Mouse (Mus musculus): ENCODE data around the gene Ism2. TPM values are rescaled to one million over a fixed set of nuclear protein-coding genes. Genes with fewer than 3 reads are reported as not detected.

The Ism2 gene
- polyA plus RNA-seq, 1 experiment from 2014 or later: 1.0 TPM

DNA sequence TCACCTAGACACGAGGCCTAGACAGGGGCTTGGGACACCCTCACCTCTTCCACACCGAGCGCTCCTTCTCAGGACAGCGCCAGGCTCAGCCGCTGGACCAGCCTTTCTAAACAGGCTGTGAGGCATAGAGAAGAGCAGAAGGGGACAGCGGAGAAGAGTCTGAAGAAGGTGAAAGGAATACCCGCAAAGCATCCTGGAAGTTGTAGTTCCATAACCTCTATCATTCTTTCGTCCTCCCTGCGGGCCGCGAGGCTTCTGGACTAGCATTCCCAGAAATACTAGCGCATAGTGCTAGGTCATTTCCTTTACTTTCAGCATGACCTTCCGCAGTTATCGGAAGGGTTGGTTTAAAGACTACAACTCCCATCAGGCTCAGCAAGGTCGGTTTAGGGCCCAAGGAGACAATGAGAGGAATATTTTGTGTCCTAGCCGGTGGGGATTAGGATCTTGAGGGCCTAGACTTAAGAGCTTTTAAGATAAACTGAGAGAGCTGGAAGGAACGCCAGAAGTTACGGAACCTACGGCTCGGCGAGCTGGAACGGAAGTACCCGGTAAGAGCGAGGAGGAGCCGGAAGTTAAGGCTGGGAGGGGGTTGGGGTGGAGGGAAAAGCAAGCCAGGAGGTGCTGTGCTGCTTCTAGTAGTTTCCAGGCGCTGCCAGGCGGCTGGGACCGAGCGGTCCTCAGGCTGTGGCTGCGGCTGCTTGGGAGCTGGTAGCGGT is 33.2 kb downstream of the Ism2 start, which contains the start of the genes Vipas39 and Ahsa1:
Vipas39 (minus strand) TSS at position 149 of the 719 bp plus-strand sequence.
Ahsa1 (plus strand) TSS at position 372 of the 719 bp plus-strand sequence.
- Histone ChIP-seq H3K36me3 (peaks cover 43% of the 10 kb centered on the region), H3K9me3 (no peaks in the 10 kb centered on the region), H3K4me2 (replicated peaks) (peak within 1 kb of the TSS; percentile 95), H3K27ac (replicated peaks) (peak within 1 kb of the TSS; percentile 86), H3K4me3 (peak within 1 kb of the TSS; percentile 57), H3K27me3 (no peaks in the 10 kb centered on the region), H3K9ac (replicated peaks) (peak within 1 kb of the TSS; percentile 89), H3K4me1 (peaks cover 22% of the 10 kb centered on the region)
- peak; percentile 96 for ATAC-seq (ENCODE audit: low FRiP score, low read depth)
- WGBS: under 1% methylated on average over 31 of the region's 31 CpGs

DNA sequence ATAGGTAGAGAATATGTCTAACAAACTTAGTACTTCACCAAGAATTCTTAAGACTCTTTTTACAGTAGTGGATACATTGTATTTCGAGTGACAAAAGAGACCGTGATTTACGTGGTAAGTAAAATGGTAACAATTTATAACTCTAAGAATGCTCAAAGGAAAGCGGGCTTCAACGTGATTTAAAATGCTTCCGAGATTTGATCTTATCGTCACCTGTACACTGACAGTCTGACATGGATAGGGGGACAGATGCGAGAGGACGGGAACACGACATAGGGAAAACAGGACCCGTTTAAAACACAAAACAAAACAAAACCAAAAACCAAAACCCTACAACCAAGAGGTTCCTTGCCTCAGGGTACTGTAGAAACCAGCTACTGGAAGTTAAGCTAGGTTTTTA is 34.1 kb downstream of the Ism2 start:
- H3K36me3 ChIP-seq: peaks cover 42% of the 10 kb centered on the region
- no peaks in the 10 kb centered on the region for H3K27me3 ChIP-seq
- H3K27ac ChIP-seq (replicated peaks): peak overlapping the region; percentile 69
- peaks cover 22% of the 10 kb centered on the region for H3K4me1 ChIP-seq
- H3K9me3 ChIP-seq: no peaks in the 10 kb centered on the region
- peak overlapping the region; percentile 57 for H3K4me3 ChIP-seq
- WGBS: 29% methylated on average over 11 of the region's 11 CpGs
- no peak for ATAC-seq (ENCODE audit: low FRiP score, low read depth)
- peak overlapping the region; percentile 74 for H3K4me2 ChIP-seq (replicated peaks)
- peak overlapping the region; percentile 85 for H3K9ac ChIP-seq (replicated peaks)

DNA sequence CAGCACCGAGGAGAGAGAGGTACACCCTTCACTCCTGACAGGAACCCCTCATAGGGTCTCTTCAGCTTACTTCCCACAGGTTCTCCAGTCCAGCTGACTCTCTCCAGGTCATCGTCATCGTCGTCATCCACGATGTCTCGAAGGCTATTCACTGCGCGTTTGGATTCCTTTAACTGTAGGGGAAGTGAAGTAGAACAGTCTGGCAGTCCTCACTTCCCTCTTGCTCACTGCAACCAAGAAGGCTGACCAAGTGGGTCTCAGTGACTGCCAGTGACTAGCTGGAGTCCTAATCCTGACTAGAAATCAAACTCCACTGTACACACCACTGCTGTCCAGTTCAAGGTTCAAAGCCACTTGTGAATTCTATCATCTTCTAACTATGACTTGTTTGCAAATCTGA is 38.9 kb downstream of the Ism2 start:
- H3K36me3 ChIP-seq: peaks cover 71% of the 10 kb centered on the region
- H3K9me3 ChIP-seq: no peaks in the 10 kb centered on the region
- H3K4me2 ChIP-seq (replicated peaks): no peak overlapping the region
- H3K27me3 ChIP-seq: no peaks in the 10 kb centered on the region
- no peak for ATAC-seq (ENCODE audit: low FRiP score, low read depth)
- peaks cover 6% of the 10 kb centered on the region for H3K4me1 ChIP-seq
- 97% methylated on average over 8 of the region's 8 CpGs for WGBS
- no peak overlapping the region for H3K4me3 ChIP-seq
- no peak overlapping the region for H3K27ac ChIP-seq (replicated peaks)
- H3K9ac ChIP-seq (replicated peaks): no peak overlapping the region

DNA sequence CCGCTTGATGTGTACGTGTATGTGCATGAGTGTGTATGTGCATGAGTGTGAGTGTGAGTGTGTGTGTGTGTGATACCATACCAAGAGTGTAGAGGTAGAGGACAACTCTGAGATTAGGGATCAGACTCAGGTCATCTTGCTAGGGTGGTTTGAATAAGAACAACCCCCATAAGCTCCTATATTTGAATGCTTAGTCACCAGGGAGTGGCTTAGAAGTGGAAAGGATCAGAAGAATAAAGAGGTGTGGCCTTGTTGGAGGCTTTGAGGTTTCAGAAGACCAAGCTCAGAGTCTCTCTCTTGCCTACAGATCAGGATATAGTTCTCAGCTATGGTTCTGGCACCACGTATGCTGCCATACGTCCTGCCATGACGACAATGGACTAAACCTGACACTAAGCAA is 42.9 kb downstream of the Ism2 start:
- H3K27ac ChIP-seq (replicated peaks): no peak overlapping the region
- 97% methylated on average over 5 of the region's 5 CpGs for WGBS
- H3K9me3 ChIP-seq: no peaks in the 10 kb centered on the region
- no peak overlapping the region for H3K9ac ChIP-seq (replicated peaks)
- no peaks in the 10 kb centered on the region for H3K4me1 ChIP-seq
- no peak for ATAC-seq (ENCODE audit: low FRiP score, low read depth)
- no peaks in the 10 kb centered on the region for H3K27me3 ChIP-seq
- H3K36me3 ChIP-seq: peaks cover 91% of the 10 kb centered on the region
- H3K4me2 ChIP-seq (replicated peaks): no peak overlapping the region
- no peak overlapping the region for H3K4me3 ChIP-seq

DNA sequence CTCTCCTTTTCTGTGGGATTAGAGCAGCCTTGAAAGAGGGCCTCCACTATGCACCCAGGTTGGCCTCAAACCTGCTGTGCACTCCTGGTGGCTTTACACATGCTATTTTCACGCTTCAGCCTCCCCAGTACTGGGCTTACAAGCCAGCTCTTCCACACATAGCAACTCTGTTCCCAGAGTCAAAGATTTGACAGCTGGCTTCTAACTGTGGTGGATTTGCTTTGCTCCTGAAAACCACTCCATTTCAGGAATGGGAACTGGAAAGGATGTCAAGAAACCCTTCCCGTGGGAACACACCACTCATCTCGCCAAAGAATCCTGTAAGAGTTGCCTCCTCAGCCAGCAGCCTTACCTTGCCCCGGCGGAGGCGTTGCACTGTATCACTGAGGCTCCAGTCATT is 45.6 kb downstream of the Ism2 start:
- Histone ChIP-seq H3K36me3 (peaks cover 96% of the 10 kb centered on the region), H3K9me3 (no peaks in the 10 kb centered on the region), H3K27ac (replicated peaks) (no peak overlapping the region), H3K9ac (replicated peaks) (no peak overlapping the region), H3K27me3 (no peaks in the 10 kb centered on the region), H3K4me1 (no peaks in the 10 kb centered on the region), H3K4me3 (no peak overlapping the region), H3K4me2 (replicated peaks) (no peak overlapping the region)
- WGBS: 90% methylated on average over 6 of the region's 6 CpGs
- no peak for ATAC-seq (ENCODE audit: low FRiP score, low read depth)

DNA sequence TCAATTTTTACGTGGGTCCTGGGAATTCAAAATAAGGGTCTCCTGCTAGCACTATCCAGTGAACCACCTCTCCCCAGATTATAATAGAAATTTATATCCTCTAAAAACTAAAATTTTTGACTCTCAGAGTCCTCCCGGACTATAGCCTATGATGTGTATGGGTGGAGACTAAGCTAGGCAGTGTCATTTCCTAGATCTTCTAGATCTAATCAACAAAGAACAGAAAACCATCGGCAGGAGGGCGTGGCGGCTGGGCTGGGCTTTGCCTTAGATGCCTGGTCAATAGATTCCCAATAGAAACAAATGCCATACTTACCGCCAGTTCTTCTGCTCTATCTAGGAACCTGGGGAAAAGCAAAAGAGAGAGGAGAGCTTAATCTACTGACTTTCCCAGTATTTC is 49.3 kb downstream of the Ism2 start:
- Histone ChIP-seq H3K4me2 (replicated peaks) (no peak overlapping the region), H3K4me3 (no peak overlapping the region), H3K9me3 (no peaks in the 10 kb centered on the region), H3K27ac (replicated peaks) (no peak overlapping the region), H3K27me3 (no peaks in the 10 kb centered on the region), H3K9ac (replicated peaks) (no peak overlapping the region), H3K36me3 (peaks cover 90% of the 10 kb centered on the region), H3K4me1 (no peaks in the 10 kb centered on the region)
- ATAC-seq (ENCODE audit: low FRiP score, low read depth): no peak
- WGBS: 95% methylated on average over 6 of the region's 6 CpGs

DNA sequence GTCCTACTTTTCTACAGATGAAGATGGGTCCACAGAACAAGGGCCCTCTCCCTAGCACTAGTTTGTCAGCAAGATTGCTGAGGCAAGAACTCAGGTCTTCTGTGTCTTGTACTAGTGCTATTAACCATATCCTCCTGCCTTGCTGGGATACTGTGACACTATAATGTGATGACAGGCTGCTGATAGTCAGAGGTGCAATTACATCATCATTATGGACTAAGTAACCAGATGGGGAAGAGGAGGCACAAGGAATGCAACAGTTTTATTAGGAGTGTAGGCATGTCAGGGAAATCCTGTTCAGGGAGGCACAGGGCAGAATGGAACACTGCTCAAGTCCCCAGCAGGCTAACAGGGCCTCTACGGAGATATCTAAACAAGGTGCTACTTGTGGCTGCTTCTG is 60.9 kb downstream of the Ism2 start, which contains the start of gene Noxred1:
Noxred1 (minus strand) TSS at position 101 of the 400 bp plus-strand sequence.
- no peak within 1 kb of the TSS for H3K4me2 ChIP-seq (replicated peaks)
- WGBS: 100% methylated on average over 1 of the region's 1 CpGs
- ATAC-seq (ENCODE audit: low FRiP score, low read depth): no peak

DNA sequence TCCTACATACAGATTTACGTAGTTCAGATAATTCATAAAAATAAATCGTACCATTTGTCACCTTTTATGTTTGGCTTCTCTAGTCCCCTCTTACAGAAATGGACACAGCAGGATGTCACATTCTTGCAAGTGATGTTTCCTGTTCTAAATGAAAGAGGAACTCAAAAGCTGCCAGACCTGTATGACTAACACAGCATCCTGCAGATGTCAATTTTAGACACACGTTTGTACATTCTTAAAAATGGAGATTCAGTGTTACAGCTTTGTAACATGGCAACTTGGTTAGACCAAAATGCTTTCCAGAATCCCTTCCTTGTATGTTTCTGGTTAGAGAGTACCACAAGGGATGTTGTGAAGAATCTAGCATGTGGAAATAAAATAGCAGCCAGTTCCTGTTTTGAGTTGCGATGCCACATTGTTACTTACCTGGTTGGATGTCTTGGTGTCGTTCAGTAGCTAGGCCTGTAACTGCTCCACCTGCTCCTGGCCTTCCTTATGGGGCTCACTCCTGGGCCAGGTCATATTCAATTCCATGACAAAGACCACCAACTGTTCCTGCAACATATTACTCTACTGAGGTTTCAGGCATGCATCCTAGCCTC is 62.5 kb downstream of the Ism2 start:
- no peak for ATAC-seq (ENCODE audit: low FRiP score, low read depth)
- Histone ChIP-seq H3K9me3 (no peaks in the 10 kb centered on the region), H3K36me3 (peaks cover 40% of the 10 kb centered on the region), H3K27ac (replicated peaks) (no peak overlapping the region), H3K4me1 (no peaks in the 10 kb centered on the region), H3K4me2 (replicated peaks) (no peak overlapping the region), H3K4me3 (no peak overlapping the region), H3K27me3 (no peaks in the 10 kb centered on the region), H3K9ac (replicated peaks) (no peak overlapping the region)
- WGBS: 88% methylated on average over 5 of the region's 5 CpGs

More for the DNA sequence above, 60.9 kb downstream of the Ism2 start, which contains the start of gene Noxred1:
- Histone ChIP-seq H3K4me3 (no peak within 1 kb of the TSS), H3K9ac (replicated peaks) (no peak within 1 kb of the TSS), H3K27ac (replicated peaks) (no peak within 1 kb of the TSS), H3K9me3 (no peaks in the 10 kb centered on the region), H3K4me1 (no peaks in the 10 kb centered on the region), H3K36me3 (peaks cover 49% of the 10 kb centered on the region), H3K27me3 (no peaks in the 10 kb centered on the region)

DNA sequence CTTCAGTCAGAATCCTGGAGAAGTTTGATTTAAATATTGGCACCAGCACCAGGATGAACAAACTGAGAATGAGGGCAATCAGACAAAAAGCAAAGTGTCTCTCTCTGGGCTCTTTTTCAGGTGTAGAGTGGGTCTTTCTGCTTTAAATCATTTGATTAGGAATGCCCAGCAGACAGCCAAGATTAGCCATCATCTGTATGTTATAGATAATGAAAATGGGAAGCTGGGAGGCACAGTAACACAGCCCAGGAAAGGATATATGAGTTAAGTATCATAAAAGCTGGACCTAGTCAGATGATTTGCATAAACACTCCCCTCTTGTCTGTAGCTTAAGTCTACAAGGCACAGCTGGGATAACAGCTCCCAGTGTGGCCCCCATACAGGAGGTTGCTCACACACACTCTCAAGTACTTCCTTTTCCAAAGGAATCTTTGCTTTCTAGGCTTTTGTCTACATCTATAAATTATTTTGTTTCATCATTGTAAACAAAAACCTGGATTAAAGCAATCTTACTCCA is 69.1 kb downstream of the Ism2 start:
- no peak for ATAC-seq (ENCODE audit: low FRiP score, low read depth)
- Histone ChIP-seq H3K9me3 (no peaks in the 10 kb centered on the region), H3K27ac (replicated peaks) (no peak overlapping the region), H3K4me3 (no peak overlapping the region), H3K4me2 (replicated peaks) (no peak overlapping the region), H3K9ac (replicated peaks) (no peak overlapping the region; the same call in 1 of the 2 replicates), H3K36me3 (0 out of 2 replicates have a peak, but pooled peaks cover 3% of the 10 kb centered on the region), H3K27me3 (no peaks in the 10 kb centered on the region), H3K4me1 (no peaks in the 10 kb centered on the region)

DNA sequence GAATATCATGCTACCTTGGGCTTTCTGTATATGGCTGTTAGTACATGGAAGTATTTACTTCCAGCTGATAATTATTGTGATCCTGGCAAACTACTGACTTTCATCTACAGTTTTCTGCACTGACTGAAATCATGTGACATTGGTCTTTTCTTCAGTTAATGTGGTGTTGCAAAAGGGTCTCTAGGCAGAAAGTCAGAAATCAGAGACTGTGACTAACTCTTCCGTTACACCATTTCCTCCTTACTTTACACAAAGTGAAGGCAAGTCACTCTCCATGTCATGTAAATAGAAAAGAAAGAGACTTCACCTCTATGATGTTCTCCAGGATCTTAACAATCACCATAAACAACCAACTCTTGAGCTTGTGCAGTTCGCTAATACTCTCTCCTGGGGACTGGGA is 69.9 kb downstream of the Ism2 start:
- Histone ChIP-seq H3K27ac (replicated peaks) (no peak overlapping the region), H3K36me3 (0 out of 2 replicates have a peak, but pooled peaks cover 3% of the 10 kb centered on the region), H3K4me2 (replicated peaks) (no peak overlapping the region), H3K4me3 (no peak overlapping the region), H3K9me3 (no peaks in the 10 kb centered on the region), H3K27me3 (no peaks in the 10 kb centered on the region), H3K4me1 (no peaks in the 10 kb centered on the region), H3K9ac (replicated peaks) (no peak overlapping the region)
- no peak for ATAC-seq (ENCODE audit: low FRiP score, low read depth)
- 94% methylated on average over 2 of the region's 2 CpGs for WGBS
